In the genomic region with DNA sequence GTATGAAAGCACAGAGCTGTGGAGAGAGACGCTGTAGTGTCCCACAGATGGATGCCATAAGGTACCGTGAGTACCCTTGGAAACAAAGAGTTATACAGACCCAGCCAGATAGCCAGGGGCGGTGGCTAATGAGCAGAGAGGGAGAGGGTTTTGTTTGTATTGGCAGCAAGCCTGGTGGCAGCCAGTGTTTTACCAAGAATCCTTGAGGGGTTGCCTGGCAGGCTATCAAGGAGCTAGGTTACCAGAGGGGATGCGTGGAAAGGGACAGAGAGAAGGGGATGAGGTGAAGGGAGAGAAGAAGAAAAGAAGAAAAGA, we compare ENCODE assay signal across 16 mouse cellular contexts.
DNase-seq lines count a peak whose midpoint lies in the region; ATAC-seq lines count a peak whose summit lies in the region.
"Had no signal": no experiment of that assay in that cellular context is flagged by ENCODE, and none has a peak within 500 bp of the region (broad histone marks: within the 10 kb centered on the region; RNA-seq: fewer than 3 reads in every experiment).

No protein-coding gene starts in this region.

- no peaks in the 10 kb centered on the region for H3K36me3 ChIP-seq in hindbrain, embryonic 12.5 days
- no peaks in the 10 kb centered on the region for H3K36me3 ChIP-seq in hindbrain, embryonic 11.5 days (ENCODE audit: control insufficient read depth, insufficient read depth, low read length)
- H3K36me3 ChIP-seq in midbrain, embryonic 14.5 days (ENCODE audit: control insufficient read depth, insufficient read depth, low read length) = no peaks in the 10 kb centered on the region
- H3K36me3 ChIP-seq in midbrain, embryonic 10.5 days = no peaks in the 10 kb centered on the region
- H3K36me3 ChIP-seq in forebrain, embryonic 13.5 days (ENCODE audit: poor library complexity, severe bottlenecking) = no peaks in the 10 kb centered on the region
- H3K36me3 ChIP-seq in neural tube, embryonic 14.5 days (ENCODE audit: control insufficient read depth, insufficient read depth, low read length) = no peaks in the 10 kb centered on the region
- H3K36me3 ChIP-seq: intestine, embryonic 15.5 days; liver, embryonic 13.5 days had no signal

- DNase-seq in hindbrain, embryonic 11.5 days (ENCODE audit: low spot score) = no peak
- peak; percentile 70 for DNase-seq in midbrain, embryonic 14.5 days
- no peak for DNase-seq in midbrain, embryonic 10.5 days (ENCODE audit: low spot score)
- no peak for DNase-seq in adrenal gland, postnatal 36 days
- no peak for DNase-seq in gastrocnemius, postnatal 4 days (ENCODE audit: low spot score in 2 of 2)
- DNase-seq: embryo, embryonic 11 days; gastrocnemius, postnatal 14 days; liver, embryonic 13.5 days; retina, postnatal 1 day; thymus, postnatal 4 days had no signal

- H3K4me2 ChIP-seq in hindbrain, embryonic 12.5 days (replicated peaks) = no peak overlapping the region
- no peak overlapping the region for H3K4me2 ChIP-seq in hindbrain, embryonic 11.5 days (replicated peaks; ENCODE audit: low read depth, low read length)
- no peak overlapping the region for H3K4me2 ChIP-seq in midbrain, embryonic 14.5 days (ENCODE audit: low read length)
- no peak overlapping the region for H3K4me2 ChIP-seq in forebrain, embryonic 13.5 days
- no peak overlapping the region for H3K4me2 ChIP-seq in neural tube, embryonic 14.5 days (ENCODE audit: low read depth, low read length)
- H3K4me2 ChIP-seq: intestine, embryonic 15.5 days; liver, embryonic 13.5 days had no signal

- 0 out of 2 replicates have a peak, but pooled peaks cover 6% of the 10 kb centered on the region for H3K9me3 ChIP-seq in hindbrain, embryonic 12.5 days (replicated peaks)
- H3K9me3 ChIP-seq in hindbrain, embryonic 11.5 days (ENCODE audit: control insufficient read depth, low read length) = peaks cover 2% of the 10 kb centered on the region; the same call in 1 of the 2 replicates
- H3K9me3 ChIP-seq in midbrain, embryonic 14.5 days (ENCODE audit: control insufficient read depth, low read length) = peaks cover 6% of the 10 kb centered on the region; the same call in 1 of the 2 replicates
- H3K9me3 ChIP-seq in midbrain, embryonic 10.5 days (replicated peaks) = no peaks in the 10 kb centered on the region; the same call in 1 of the 2 replicates
- peaks cover 6% of the 10 kb centered on the region for H3K9me3 ChIP-seq in forebrain, embryonic 13.5 days (replicated peaks)
- no peaks in the 10 kb centered on the region for H3K9me3 ChIP-seq in neural tube, embryonic 14.5 days (ENCODE audit: control insufficient read depth, low read length)
- H3K9me3 ChIP-seq: intestine, embryonic 15.5 days had no signal

- no peak for ATAC-seq in hindbrain, embryonic 12.5 days (ENCODE audit: low FRiP score)
- no peak for ATAC-seq in hindbrain, embryonic 11.5 days (ENCODE audit: low FRiP score)
- ATAC-seq in midbrain, embryonic 14.5 days (ENCODE audit: low FRiP score, low TSS enrichment) = no peak
- peak; percentile 89 for ATAC-seq in forebrain, embryonic 13.5 days
- peak; percentile 62; the same call in 1 of the 2 replicates for ATAC-seq in neural tube, embryonic 14.5 days (ENCODE audit: low read depth)
- ATAC-seq: activated CD4-positive, CD25-positive, alpha-beta regulatory T cell, adult 4 months; intestine, embryonic 15.5 days had no signal

- peak overlapping the region; percentile 36; the same call in 1 of the 2 replicates for H3K27ac ChIP-seq in hindbrain, embryonic 12.5 days
- H3K27ac ChIP-seq in hindbrain, embryonic 11.5 days (ENCODE audit: low read depth, low read length) = no peak overlapping the region
- peak overlapping the region; percentile 32; the same call in 1 of the 2 replicates for H3K27ac ChIP-seq in midbrain, embryonic 14.5 days (replicated peaks; ENCODE audit: low read depth, low read length)
- no peak overlapping the region for H3K27ac ChIP-seq in midbrain, embryonic 10.5 days (replicated peaks)
- peak overlapping the region; percentile 95 for H3K27ac ChIP-seq in forebrain, embryonic 13.5 days
- no peak overlapping the region for H3K27ac ChIP-seq in neural tube, embryonic 14.5 days (ENCODE audit: low read depth, low read length)
- H3K27ac ChIP-seq: intestine, embryonic 15.5 days; left cerebral cortex, adult 2 months; liver, embryonic 13.5 days had no signal

- WGBS in hindbrain, embryonic 12.5 days = 60% methylated on average over 4 of the region's 4 CpGs
- 63% methylated on average over 4 of the region's 4 CpGs for WGBS in hindbrain, embryonic 11.5 days
- 59% methylated on average over 4 of the region's 4 CpGs for WGBS in midbrain, embryonic 14.5 days
- 87% methylated on average over 4 of the region's 4 CpGs for WGBS in midbrain, embryonic 10.5 days
- WGBS in forebrain, embryonic 13.5 days = 21% methylated on average over 4 of the region's 4 CpGs
- 38% methylated on average over 4 of the region's 4 CpGs for WGBS in neural tube, embryonic 14.5 days

- no peak overlapping the region for H3K9ac ChIP-seq in hindbrain, embryonic 12.5 days
- no peak overlapping the region for H3K9ac ChIP-seq in hindbrain, embryonic 11.5 days (ENCODE audit: low read depth, low read length)
- H3K9ac ChIP-seq in midbrain, embryonic 14.5 days (replicated peaks; ENCODE audit: low read length) = no peak overlapping the region
- no peak overlapping the region for H3K9ac ChIP-seq in forebrain, embryonic 13.5 days
- no peak overlapping the region for H3K9ac ChIP-seq in neural tube, embryonic 14.5 days (replicated peaks; ENCODE audit: low read depth, low read length)
- H3K9ac ChIP-seq: intestine, embryonic 15.5 days; liver, embryonic 13.5 days had no signal

- H3K4me3 ChIP-seq in hindbrain, embryonic 12.5 days = no peak overlapping the region
- no peak overlapping the region for H3K4me3 ChIP-seq in hindbrain, embryonic 11.5 days (ENCODE audit: low read depth, low read length)
- H3K4me3 ChIP-seq in midbrain, embryonic 14.5 days (replicated peaks; ENCODE audit: low read depth, low read length) = no peak overlapping the region
- H3K4me3 ChIP-seq in midbrain, embryonic 10.5 days = no peak overlapping the region
- H3K4me3 ChIP-seq in forebrain, embryonic 13.5 days = no peak overlapping the region
- H3K4me3 ChIP-seq in neural tube, embryonic 14.5 days (ENCODE audit: low read depth, low read length) = no peak overlapping the region
- H3K4me3 ChIP-seq: intestine, embryonic 15.5 days; left cerebral cortex, adult 2 months; liver, embryonic 13.5 days had no signal

- H3K27me3 ChIP-seq in hindbrain, embryonic 12.5 days = no peaks in the 10 kb centered on the region; the same call in 1 of the 2 replicates
- no peaks in the 10 kb centered on the region for H3K27me3 ChIP-seq in hindbrain, embryonic 11.5 days (ENCODE audit: control insufficient read depth, insufficient read depth, low read length)
- H3K27me3 ChIP-seq in midbrain, embryonic 14.5 days (ENCODE audit: control insufficient read depth, insufficient read depth, low read length) = no peaks in the 10 kb centered on the region
- no peaks in the 10 kb centered on the region for H3K27me3 ChIP-seq in midbrain, embryonic 10.5 days (ENCODE audit: low read depth, poor library complexity, severe bottlenecking)
- H3K27me3 ChIP-seq in forebrain, embryonic 13.5 days = no peaks in the 10 kb centered on the region
- H3K27me3 ChIP-seq in neural tube, embryonic 14.5 days (ENCODE audit: control insufficient read depth, insufficient read depth, low read length) = no peaks in the 10 kb centered on the region
- H3K27me3 ChIP-seq: intestine, embryonic 15.5 days; liver, embryonic 13.5 days had no signal

- peaks cover 19% of the 10 kb centered on the region for H3K4me1 ChIP-seq in hindbrain, embryonic 12.5 days
- no peaks in the 10 kb centered on the region for H3K4me1 ChIP-seq in hindbrain, embryonic 11.5 days (replicated peaks; ENCODE audit: control insufficient read depth, insufficient read depth, low read length)
- H3K4me1 ChIP-seq in midbrain, embryonic 14.5 days (ENCODE audit: control insufficient read depth, insufficient read depth, low read length) = no peaks in the 10 kb centered on the region
- 0 out of 2 replicates have a peak, but pooled peaks cover 2% of the 10 kb centered on the region for H3K4me1 ChIP-seq in midbrain, embryonic 10.5 days
- H3K4me1 ChIP-seq in forebrain, embryonic 13.5 days = peaks cover 47% of the 10 kb centered on the region
- H3K4me1 ChIP-seq in neural tube, embryonic 14.5 days (ENCODE audit: control insufficient read depth, insufficient read depth, low read length) = peaks cover 3% of the 10 kb centered on the region; the same call in 1 of the 2 replicates
- H3K4me1 ChIP-seq: intestine, embryonic 15.5 days; liver, embryonic 13.5 days had no signal

Comparison
In these comparisons a context has a peak if more than half of its experiments do, and no peak if none do; other contexts are left out.
1. H3K27ac ChIP-seq: peak in hindbrain, embryonic 12.5 days (single experiment), midbrain, embryonic 14.5 days (single experiment) and forebrain, embryonic 13.5 days (single experiment); none in hindbrain, embryonic 11.5 days (single experiment), midbrain, embryonic 10.5 days (single experiment) and neural tube, embryonic 14.5 days (single experiment).
2. ATAC-seq: peak in forebrain, embryonic 13.5 days (single experiment) and neural tube, embryonic 14.5 days (single experiment); none in hindbrain, embryonic 12.5 days (single experiment), hindbrain, embryonic 11.5 days (single experiment) and midbrain, embryonic 14.5 days (single experiment).